Mouse (Mus musculus): ENCODE results near the gene Shox2. TPM values are rescaled to one million over a fixed set of nuclear protein-coding genes. Genes with fewer than 3 reads are reported as not detected.
A peak's percentile ranks its signal among the peaks of the same experiment; 100 is the strongest.

Gene Shox2
- polyA plus RNA-seq, 1 experiment from 2014 or later: 32.7 TPM

DNA sequence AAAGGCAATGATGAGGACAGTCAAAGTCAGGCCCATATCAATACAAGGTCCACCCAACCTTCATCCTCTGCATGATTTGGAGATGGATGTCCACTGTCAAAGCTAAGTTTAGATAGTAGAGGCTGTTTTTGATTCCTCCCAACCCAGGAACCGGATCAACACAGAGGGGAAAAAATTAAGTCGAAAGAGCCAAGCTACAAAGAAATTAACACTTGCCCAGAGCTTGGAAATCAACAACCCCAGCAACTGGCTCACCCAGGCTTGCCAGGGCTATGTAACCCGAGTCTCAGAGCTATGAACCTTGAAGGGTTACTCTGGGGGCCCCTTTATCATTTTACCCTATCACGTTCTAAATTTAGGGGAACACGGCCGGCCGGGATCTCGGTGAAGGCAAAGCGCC is 2.1 kb downstream of the Shox2 start:
- peak; percentile 47 for DNase-seq (ENCODE audit: low spot score)
- peaks cover 53% of the 10 kb centered on the region for H3K27me3 ChIP-seq (ENCODE audit: control insufficient read depth, insufficient read depth, low read length)
- no peaks in the 10 kb centered on the region for H3K36me3 ChIP-seq (ENCODE audit: control insufficient read depth, insufficient read depth, low read length)
- WGBS: 3% methylated on average over 9 of the region's 9 CpGs
- ATAC-seq (ENCODE audit: low FRiP score): no peak
- H3K4me1 ChIP-seq (replicated peaks; ENCODE audit: control insufficient read depth, insufficient read depth, low read length): peaks cover 4% of the 10 kb centered on the region
- no peak overlapping the region for H3K4me2 ChIP-seq (replicated peaks; ENCODE audit: low read depth, low read length)
- no peak overlapping the region for H3K9ac ChIP-seq (ENCODE audit: low read depth, low read length)
- H3K4me3 ChIP-seq (ENCODE audit: low read depth, low read length): peak overlapping the region; percentile 41
- no peaks in the 10 kb centered on the region for H3K9me3 ChIP-seq (ENCODE audit: control insufficient read depth, low read length)
- H3K27ac ChIP-seq (ENCODE audit: low read depth, low read length): no peak overlapping the region

DNA sequence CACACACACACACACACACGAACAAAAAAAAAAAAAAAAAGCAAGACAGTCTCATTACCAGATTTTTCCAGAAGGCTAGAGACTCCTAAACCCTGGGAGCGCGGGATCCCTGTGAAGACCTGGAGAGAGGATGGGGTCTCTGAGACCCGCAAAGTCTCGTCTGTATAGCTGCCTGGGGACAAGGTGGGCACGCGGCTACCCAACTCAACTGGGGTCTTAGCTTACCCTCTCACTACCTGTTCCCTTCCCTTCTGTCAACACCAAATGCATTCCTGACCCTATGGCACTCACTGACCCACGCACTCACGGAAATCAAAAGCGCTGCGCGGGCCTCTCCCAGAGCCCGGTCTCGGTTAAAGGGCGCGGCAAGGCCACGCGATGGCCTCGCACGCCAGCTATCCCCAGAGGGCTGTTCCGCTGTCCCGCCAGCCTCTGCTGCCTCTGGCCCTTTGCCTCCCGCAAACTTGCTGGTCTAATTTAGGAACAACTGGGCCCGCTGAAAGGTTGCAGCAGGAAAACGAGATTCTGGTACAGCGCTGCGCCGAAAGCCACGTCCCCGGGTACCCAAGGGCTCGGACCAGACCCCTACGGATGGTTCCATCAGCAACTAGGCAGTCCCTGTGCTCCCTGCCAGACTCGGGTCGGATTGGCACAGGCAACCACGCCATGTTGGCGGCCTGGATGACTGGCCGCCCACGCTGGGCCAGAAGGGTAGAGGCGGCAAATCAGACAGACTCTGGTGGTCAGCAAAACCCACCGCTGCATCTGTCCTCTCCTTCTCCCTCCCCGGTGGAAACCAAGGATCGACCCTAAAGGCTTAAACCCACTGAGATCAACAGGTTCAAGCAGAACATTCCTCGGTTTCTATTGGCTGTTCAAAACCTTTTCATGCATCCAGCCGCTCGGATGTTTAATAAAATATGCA is 2.9 kb downstream of the Shox2 start:
- Histone ChIP-seq H3K4me3 (ENCODE audit: low read depth, low read length) (peak overlapping the region; percentile 41), H3K27ac (ENCODE audit: low read depth, low read length) (peak overlapping the region; percentile 2), H3K27me3 (ENCODE audit: control insufficient read depth, insufficient read depth, low read length) (peaks cover 57% of the 10 kb centered on the region), H3K9ac (ENCODE audit: low read depth, low read length) (peak overlapping the region; percentile 24; the same call in 1 of the 2 replicates), H3K9me3 (ENCODE audit: control insufficient read depth, low read length) (no peaks in the 10 kb centered on the region), H3K4me1 (replicated peaks; ENCODE audit: control insufficient read depth, insufficient read depth, low read length) (peaks cover 5% of the 10 kb centered on the region), H3K4me2 (replicated peaks; ENCODE audit: low read depth, low read length) (peak overlapping the region; percentile 6; the same call in 1 of the 2 replicates), H3K36me3 (ENCODE audit: control insufficient read depth, insufficient read depth, low read length) (no peaks in the 10 kb centered on the region)
- ATAC-seq (ENCODE audit: low FRiP score) (no peak), DNase-seq (ENCODE audit: low spot score) (peak; percentile 63)
- WGBS: 1% methylated on average over 45 of the region's 45 CpGs

DNA sequence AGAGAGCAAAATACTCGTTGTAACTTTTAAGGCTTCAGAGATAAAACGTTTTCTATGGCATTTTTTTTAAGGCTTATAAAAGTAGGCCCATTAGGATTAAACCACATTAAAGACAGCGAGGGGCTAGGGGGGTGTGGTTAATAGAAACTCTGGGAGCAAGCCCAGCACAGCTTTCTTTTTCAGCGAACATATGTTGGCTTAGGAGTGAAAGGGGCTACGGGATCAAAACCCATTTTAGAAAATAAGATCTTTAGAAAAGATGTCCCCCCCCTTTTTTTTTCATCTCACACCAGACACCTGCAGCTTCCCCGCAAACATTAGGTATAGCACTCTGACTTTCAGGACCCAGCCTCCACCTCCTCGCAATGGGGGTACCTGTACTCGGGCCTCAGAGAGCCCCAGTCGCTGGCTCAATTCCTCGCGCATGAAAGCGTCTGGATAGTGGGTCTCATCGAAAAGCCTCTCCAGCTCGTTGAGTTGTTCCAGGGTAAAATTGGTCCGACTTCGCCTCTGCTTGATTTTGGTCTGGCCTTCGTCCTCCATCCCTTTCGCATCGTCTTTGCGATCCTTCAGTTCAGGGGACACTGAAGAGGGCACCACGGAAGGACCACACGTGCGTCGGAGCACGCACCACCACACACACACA is 3.6 kb downstream of the Shox2 start:
- DNase-seq (ENCODE audit: low spot score) (peak; percentile 64), ATAC-seq (ENCODE audit: low FRiP score) (no peak)
- Histone ChIP-seq H3K4me2 (replicated peaks; ENCODE audit: low read depth, low read length) (no peak overlapping the region), H3K9ac (ENCODE audit: low read depth, low read length) (no peak overlapping the region), H3K4me3 (ENCODE audit: low read depth, low read length) (peak overlapping the region; percentile 41), H3K27me3 (ENCODE audit: control insufficient read depth, insufficient read depth, low read length) (peaks cover 62% of the 10 kb centered on the region), H3K36me3 (ENCODE audit: control insufficient read depth, insufficient read depth, low read length) (no peaks in the 10 kb centered on the region), H3K27ac (ENCODE audit: low read depth, low read length) (no peak overlapping the region), H3K9me3 (ENCODE audit: control insufficient read depth, low read length) (no peaks in the 10 kb centered on the region), H3K4me1 (replicated peaks; ENCODE audit: control insufficient read depth, insufficient read depth, low read length) (peaks cover 11% of the 10 kb centered on the region)
- 1% methylated on average over 25 of the region's 25 CpGs for WGBS

DNA sequence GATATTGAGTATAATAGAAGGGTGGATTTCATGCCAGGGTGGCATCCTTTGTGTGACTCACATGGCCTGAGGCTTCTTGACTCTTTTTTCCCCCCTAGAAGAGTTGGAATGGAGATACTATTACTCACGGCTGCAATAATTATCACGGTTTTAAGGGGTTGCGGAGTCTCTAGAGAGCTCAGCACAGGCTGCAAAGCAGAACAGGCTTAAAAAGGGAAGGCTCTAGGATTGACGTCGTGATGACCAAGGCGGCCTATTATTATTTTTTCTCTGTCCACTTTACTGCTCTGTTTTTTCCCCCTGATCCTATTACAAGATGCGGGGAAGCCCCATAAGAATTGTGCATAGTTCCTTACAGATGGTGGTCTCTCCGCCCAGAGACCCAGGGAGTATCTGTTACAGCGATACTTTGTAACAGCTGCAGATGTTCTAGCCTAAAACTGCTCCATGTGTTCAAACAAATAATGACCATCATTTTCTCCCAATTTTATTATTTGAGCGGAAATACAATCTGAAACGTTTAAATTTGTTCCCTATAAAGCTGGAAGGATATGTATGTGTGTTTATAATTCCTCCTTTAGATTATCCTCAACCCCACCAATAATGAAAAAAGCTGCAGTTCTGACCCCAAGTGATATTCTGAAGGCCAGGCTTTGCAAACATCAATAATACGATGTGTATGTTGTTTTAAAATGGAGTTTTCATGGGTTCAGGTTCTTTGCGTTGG is 4.5 kb downstream of the Shox2 start:
- no peak for ATAC-seq (ENCODE audit: low FRiP score)
- H3K4me3 ChIP-seq (ENCODE audit: low read depth, low read length): no peak overlapping the region

DNA sequence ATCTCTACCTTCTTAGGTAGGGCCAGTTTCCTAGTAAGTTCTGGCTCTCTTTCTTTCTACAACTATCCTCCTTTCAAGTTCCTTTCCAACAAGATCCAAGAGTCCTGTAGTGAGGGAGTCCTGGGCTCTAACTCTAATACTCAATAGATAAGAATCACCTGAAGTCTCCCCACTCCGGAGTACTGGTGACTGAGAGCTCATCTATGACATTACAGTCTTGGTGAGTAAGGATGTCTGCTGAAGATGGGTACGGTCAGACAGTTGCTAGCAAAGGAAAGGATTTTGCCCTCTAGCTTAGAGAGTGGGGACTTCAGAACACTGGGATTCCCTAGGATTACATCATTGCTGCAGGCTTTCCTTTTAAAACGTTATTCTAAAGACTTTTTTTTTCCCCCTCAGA is 7.1 kb downstream of the Shox2 start:
- no peak overlapping the region for H3K9ac ChIP-seq (ENCODE audit: low read depth, low read length)
- WGBS: 11% methylated on average over 3 of the region's 3 CpGs
- H3K36me3 ChIP-seq (ENCODE audit: control insufficient read depth, insufficient read depth, low read length): no peaks in the 10 kb centered on the region
- peak; percentile 28 for DNase-seq (ENCODE audit: low spot score)
- H3K9me3 ChIP-seq (ENCODE audit: control insufficient read depth, low read length): no peaks in the 10 kb centered on the region
- no peak overlapping the region for H3K4me3 ChIP-seq (ENCODE audit: low read depth, low read length)
- H3K27ac ChIP-seq (ENCODE audit: low read depth, low read length): no peak overlapping the region
- H3K4me2 ChIP-seq (replicated peaks; ENCODE audit: low read depth, low read length): no peak overlapping the region
- peaks cover 66% of the 10 kb centered on the region for H3K27me3 ChIP-seq (ENCODE audit: control insufficient read depth, insufficient read depth, low read length)
- no peak for ATAC-seq (ENCODE audit: low FRiP score)
- H3K4me1 ChIP-seq (replicated peaks; ENCODE audit: control insufficient read depth, insufficient read depth, low read length): peaks cover 14% of the 10 kb centered on the region

More for the DNA sequence above, 4.5 kb downstream of the Shox2 start:
- peak; percentile 49 for DNase-seq (ENCODE audit: low spot score)
- 1% methylated on average over 13 of the region's 13 CpGs for WGBS
- no peak overlapping the region for H3K27ac ChIP-seq (ENCODE audit: low read depth, low read length)
- no peak overlapping the region for H3K9ac ChIP-seq (ENCODE audit: low read depth, low read length)
- H3K9me3 ChIP-seq (ENCODE audit: control insufficient read depth, low read length): no peaks in the 10 kb centered on the region
- no peak overlapping the region; the same call in 1 of the 2 replicates for H3K4me2 ChIP-seq (replicated peaks; ENCODE audit: low read depth, low read length)
- peaks cover 59% of the 10 kb centered on the region for H3K27me3 ChIP-seq (ENCODE audit: control insufficient read depth, insufficient read depth, low read length)
- no peaks in the 10 kb centered on the region for H3K36me3 ChIP-seq (ENCODE audit: control insufficient read depth, insufficient read depth, low read length)
- peaks cover 11% of the 10 kb centered on the region for H3K4me1 ChIP-seq (replicated peaks; ENCODE audit: control insufficient read depth, insufficient read depth, low read length)

DNA sequence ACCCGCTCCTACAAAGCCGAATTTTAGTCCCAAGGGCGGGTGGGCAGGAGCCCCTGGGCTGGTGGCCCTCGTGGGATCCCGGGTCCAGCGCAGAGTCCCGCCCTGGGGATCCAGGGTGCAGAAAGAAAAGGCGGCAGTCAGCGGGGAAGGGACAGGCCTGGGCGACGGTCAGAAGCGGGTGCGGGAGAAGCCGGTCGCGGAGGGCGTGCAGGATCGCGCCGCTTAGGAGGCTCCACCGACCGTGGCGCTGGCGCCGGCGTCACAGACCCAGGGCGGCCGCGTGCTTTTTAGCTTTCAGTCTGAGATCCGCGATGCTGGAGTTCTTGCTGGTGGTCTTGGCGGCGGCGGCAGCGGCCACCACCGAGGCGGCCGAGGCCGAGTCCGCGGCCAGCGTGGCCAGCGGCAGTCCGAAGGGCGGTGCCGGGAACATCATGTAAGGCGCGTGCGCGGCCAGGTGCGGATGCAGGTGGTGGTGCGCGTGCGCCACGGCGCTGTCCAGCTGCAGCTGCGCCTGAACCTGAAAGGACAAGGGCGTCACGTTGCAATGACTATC is 8.1 kb downstream of the Shox2 start:
- peaks cover 56% of the 10 kb centered on the region for H3K27me3 ChIP-seq (ENCODE audit: control insufficient read depth, insufficient read depth, low read length)
- ATAC-seq (ENCODE audit: low FRiP score): peak; percentile 72

DNA sequence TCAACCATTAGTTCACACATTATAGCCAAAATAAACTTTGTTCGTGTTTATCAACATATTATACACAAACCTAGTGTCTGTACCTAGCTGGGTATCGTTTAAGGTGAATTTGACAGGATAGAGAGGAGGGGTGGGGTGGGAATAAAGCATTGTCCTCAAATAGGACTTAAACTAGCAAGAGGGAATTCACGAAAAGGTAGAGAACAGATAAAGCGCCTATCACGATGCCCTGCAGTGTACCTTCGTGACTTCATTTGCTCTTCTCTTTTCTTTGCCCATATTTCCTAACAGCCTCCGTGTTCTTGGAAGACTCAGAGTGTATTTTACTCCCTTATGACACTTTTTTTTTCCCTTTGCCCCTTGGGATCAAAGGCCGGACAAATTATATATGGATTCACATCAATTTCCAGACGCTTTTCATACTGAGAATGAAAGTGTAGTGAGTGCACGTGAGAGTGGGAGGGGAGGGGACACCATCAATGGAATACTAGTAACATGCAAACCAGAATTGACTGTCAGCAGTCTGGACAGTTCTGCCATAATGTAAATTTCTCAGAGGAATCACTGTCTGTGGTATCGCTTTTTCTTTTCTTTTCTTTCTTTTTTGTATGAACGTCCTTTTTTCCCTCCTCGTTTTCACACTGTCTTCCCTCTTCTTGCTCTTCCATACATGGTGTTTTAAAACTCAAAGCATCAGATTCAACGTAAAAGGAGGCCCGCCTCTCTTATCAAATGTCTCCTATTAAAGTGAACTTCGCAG is 9.2 kb downstream of the Shox2 start:
- Histone ChIP-seq H3K9me3 (ENCODE audit: control insufficient read depth, low read length) (no peaks in the 10 kb centered on the region), H3K4me1 (replicated peaks; ENCODE audit: control insufficient read depth, insufficient read depth, low read length) (peaks cover 10% of the 10 kb centered on the region), H3K4me2 (replicated peaks; ENCODE audit: low read depth, low read length) (no peak overlapping the region), H3K9ac (ENCODE audit: low read depth, low read length) (no peak overlapping the region), H3K27ac (ENCODE audit: low read depth, low read length) (no peak overlapping the region), H3K27me3 (ENCODE audit: control insufficient read depth, insufficient read depth, low read length) (peaks cover 54% of the 10 kb centered on the region), H3K36me3 (ENCODE audit: control insufficient read depth, insufficient read depth, low read length) (no peaks in the 10 kb centered on the region), H3K4me3 (ENCODE audit: low read depth, low read length) (no peak overlapping the region)
- DNase-seq (ENCODE audit: low spot score) (peak; percentile 45), ATAC-seq (ENCODE audit: low FRiP score) (no peak)
- WGBS: 3% methylated on average over 16 of the region's 16 CpGs

More for the DNA sequence above, 8.1 kb downstream of the Shox2 start:
- Histone ChIP-seq H3K36me3 (ENCODE audit: control insufficient read depth, insufficient read depth, low read length) (no peaks in the 10 kb centered on the region), H3K9ac (ENCODE audit: low read depth, low read length) (peak overlapping the region; percentile 37), H3K4me2 (replicated peaks; ENCODE audit: low read depth, low read length) (peak overlapping the region; percentile 65), H3K4me3 (ENCODE audit: low read depth, low read length) (peak overlapping the region; percentile 37), H3K4me1 (replicated peaks; ENCODE audit: control insufficient read depth, insufficient read depth, low read length) (peaks cover 11% of the 10 kb centered on the region), H3K27ac (ENCODE audit: low read depth, low read length) (no peak overlapping the region), H3K9me3 (ENCODE audit: control insufficient read depth, low read length) (no peaks in the 10 kb centered on the region)
- WGBS: 1% methylated on average over 56 of the region's 59 CpGs
- peak; percentile 74 for DNase-seq (ENCODE audit: low spot score)

Data from hindbrain, embryonic 11.5 days (tissue).